Mouse (Mus musculus) spleen, postnatal 36 days (tissue): ENCODE measurements around the gene Setd1b.

Experiments
- DNase-seq, 2 experiments: peaks; one replicate each; pipeline ENCODE4 v3.0.0; 2022; ENCODE audit warnings: low spot score in 2 of 2, mixed read lengths in 1 of 2

The Setd1b gene

GRCm38 (mm10) chr5:123139722-123140627 is 2.0 kb upstream of the Setd1b start:
- no peak for DNase-seq

DNA sequence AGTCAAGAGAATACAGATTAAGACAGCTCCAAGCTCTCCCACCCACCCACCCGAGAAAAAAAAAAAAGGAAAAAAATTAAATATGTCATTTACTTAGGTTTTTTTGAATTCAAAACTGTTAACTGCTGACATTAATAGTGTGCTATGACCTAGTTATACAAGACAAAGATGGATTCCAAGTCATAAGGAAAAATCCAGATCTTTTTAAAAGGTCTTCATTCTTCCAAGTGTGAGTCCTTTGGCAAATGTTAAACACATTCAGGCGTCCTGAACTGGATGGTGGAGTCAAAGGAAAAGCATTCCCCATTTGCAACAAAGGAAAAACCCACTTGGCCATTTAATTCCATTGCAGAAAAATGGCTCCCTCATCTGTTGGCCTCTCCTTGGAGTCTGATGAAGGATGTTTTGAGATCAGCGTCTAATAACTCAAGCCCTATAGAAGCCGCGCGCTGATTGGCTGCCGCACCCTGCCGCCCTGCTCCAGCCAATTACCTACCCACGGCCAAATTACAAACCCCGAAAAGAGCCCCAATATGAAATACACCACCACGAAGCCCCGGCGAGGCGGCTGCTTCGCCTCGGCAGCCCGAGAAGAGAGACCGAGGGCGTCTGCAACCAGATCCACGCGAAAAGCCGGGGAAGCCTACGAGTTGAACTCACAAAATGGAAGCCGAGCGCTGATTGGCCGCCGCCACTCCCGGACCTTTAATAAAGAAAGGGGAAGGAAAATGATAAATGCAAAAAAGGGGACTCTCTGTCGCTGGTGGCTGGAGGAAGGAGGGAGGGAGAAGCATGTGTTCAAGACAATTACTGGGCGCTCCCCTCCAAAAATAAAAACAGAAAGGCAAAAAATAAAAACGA is 1.1 kb upstream of the Setd1b start:
- DNase-seq: peak; percentile 89 to 93

DNA sequence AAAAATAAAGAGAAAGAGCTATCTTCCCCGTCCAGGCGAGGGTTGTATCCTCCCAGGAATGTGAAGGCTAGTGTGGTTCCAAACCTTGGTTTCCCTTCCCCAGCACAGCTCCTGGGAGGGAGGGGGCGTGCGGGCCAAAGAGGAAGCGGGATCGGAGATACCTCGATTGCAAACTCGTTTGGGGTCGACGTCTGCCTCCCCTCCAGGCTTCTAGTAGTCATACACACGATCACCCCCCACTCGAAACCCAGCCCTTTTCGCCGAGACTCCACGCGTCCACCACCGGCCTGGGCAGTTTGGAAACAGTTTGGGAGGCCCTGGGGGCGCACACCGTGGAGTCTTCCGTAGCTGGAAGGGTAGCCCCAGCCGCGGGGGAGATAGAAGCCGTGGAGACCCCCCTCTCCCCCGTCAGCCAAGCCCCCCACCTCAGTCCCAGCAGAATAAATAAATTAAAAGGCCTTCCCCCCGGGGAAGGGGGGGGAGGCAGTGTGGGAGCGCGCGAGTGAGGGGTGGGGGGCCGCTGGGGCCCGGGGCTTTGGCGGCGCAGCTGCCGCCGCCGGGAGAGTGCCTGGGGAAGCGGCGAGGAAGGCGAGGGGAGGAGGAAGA is 335 bp upstream of the Setd1b start:
- peak in 1 of 2 experiments; percentile 69 for DNase-seq

- DNase-seq: no peak
Measured at GRCm38 (mm10) chr5:123143251-123143970, 1.4 kb downstream of the Setd1b start.

DNA sequence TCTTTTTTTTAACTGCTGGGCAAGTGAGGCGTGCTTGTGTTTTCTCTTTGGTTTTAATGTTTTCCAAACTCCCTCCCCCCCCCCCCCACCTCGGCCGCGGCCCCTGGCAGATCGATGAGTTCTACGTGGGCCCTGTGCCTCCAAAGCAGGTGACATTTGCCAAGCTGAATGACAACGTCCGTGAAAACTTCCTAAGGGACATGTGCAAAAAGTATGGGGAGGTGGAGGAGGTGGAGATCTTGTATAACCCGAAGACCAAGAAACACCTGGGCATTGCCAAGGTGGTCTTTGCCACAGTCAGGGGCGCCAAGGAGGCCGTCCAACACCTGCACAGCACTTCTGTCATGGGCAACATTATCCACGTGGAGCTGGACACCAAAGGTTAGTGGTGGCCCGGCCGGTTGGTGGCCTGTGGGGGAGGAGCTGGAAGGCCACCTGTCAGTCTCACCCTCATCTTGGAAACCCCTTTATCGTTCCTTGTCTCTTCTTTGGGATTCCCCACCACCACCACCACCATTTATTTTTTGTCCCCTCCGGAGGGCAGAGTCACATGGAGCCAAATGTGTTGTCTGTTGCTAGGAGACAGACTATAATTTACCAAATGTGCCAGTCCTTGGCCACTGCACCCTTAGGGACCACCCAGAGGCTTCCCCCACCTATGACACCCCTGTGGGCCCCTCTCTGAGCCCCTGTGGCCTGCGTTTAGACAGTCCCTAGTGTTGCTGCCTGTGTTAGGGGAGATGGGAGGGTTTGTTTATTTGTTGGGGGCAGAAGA is 2.2 kb downstream of the Setd1b start:
- no peak for DNase-seq

- no peak for DNase-seq
Measured at GRCm38 (mm10) chr5:123144746-123145590, 3.0 kb downstream of the Setd1b start.

DNA sequence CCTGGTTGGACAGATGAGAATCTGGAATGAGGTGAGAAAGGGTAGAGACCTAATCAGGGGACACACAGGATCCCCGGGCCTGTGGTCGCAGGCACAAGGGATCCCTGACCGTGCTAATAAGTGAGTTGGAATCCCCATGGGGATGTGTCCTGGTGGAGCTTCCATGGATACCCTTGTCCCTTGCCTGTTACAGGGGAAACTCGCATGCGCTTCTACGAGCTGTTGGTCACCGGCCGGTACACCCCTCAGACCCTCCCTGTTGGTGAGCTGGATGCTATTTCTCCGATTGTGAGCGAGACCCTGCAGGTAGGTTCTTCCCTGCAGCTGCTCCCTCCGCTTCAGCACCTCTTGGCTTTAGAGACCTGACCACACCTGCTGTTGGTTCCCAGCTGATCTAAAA is 4.4 kb downstream of the Setd1b start:
- no peak for DNase-seq

DNA sequence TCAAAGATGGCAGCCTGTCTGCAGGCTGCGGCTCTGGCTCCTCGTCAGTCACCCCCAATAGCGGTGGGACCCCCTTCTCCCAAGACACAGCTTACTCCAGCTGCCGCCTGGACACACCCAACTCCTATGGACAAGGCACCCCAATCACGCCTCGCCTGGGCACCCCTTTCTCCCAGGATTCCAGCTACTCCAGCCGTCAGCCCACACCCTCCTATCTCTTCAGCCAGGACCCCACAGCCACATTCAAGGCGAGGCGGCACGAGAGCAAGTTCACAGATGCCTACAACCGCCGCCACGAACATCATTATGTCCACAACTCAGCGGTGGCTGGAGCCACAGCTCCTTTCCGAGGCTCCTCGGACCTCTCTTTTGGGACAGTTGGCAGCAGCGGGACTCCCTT is 5.6 kb downstream of the Setd1b start:
- DNase-seq: no peak

- no peak for DNase-seq
Measured at GRCm38 (mm10) chr5:123148073-123148722, 6.2 kb downstream of the Setd1b start.

- DNase-seq: peak; percentile 85 to 88
Measured at GRCm38 (mm10) chr5:123149451-123150400, 7.7 kb downstream of the Setd1b start.

DNA sequence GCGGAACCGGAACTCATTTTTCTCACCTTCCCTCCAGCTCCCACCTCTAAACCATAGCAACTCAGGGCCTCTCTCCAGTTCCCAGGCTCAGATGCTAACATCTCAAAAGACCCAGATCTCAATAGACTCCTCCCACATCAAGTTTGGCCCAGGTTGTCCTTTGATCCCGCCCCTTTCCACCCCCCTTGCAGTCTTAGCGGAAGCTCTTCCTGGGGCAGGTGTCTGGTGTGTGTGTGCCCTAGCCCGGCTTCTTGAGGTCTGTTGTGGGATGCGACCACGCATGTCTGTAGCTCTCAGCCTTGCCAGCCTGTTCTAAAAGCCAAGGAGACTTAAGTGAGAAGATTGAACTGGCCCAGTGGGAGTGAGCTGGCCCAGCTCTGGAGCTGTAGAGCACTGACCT is 8.6 kb downstream of the Setd1b start:
- DNase-seq: peak; percentile 82 to 85

- DNase-seq: peak; percentile 92 to 93
Measured at GRCm38 (mm10) chr5:123151077-123151476, 9.1 kb downstream of the Setd1b start.

DNA sequence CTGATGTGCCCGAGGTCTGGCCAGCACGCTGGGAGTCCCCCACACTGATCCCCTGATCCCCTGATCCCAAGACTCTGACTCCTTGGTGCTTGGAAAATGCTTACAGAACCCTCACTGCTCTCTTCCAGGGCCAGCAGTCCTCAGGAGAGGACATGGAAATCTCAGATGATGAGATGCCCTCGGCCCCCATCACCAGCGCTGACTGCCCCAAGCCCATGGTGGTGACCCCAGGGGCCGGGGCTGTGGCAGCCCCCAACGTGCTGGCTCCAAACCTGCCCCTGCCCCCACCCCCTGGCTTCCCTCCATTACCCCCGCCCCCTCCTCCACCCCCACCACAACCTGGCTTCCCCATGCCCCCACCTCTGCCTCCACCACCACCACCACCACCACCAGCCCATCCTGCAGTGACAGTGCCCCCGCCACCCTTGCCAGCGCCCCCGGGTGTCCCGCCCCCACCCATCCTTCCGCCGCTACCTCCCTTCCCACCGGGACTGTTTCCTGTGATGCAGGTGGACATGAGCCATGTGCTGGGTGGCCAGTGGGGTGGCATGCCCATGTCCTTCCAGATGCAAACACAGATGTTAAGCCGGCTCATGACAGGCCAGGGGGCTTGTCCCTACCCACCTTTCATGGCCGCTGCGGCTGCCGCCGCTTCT is 9.8 kb downstream of the Setd1b start:
- peak in 1 of 2 experiments; percentile 5 for DNase-seq

DNA sequence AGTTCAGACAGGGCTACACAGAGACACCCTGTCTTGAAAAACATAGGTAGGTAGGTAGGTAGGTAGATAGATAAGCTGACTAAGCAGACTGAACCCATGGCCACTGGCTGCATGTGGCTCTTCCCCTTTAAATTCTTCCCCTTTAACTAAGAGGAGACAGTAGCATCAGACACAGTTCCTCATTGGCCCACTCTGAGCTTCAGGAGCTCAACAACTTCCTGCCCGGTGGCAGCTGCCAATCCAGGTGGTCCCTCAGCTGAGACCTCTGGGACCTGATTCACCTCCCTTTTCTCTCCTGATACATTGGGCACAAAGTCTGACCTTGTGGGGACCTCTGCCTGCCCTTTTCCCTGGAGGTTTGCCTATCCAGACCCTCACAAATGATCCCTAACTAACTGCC is 10.9 kb downstream of the Setd1b start:
- DNase-seq: peak in 1 of 2 experiments; percentile 15

- peak; percentile 76 to 80 for DNase-seq
Measured at GRCm38 (mm10) chr5:123155425-123155824, 13.4 kb downstream of the Setd1b start.

GRCm38 (mm10) chr5:123156763-123157162 is 14.8 kb downstream of the Setd1b start:
- DNase-seq: no peak

- DNase-seq: no peak
Measured at GRCm38 (mm10) chr5:123157972-123158371, 16.0 kb downstream of the Setd1b start.
